Mouse (Mus musculus) adrenal gland, postnatal 4 days (tissue): ENCODE data around the gene Pcsk2. TPM values are rescaled to one million over a fixed set of nuclear protein-coding genes. Genes with fewer than 3 reads are reported as not detected.

Experiments
- DNase-seq, 2 experiments: peaks; one replicate each; pipeline ENCODE4 v3.0.0; 2021 to 2022; ENCODE audit warnings: low spot score in 2 of 2, mixed read lengths in 2 of 2
- total RNA-seq, 2 experiments: library from RNA; stranded (reverse); gene quantifications; 2 replicates each; pipeline ENCODE4 v1.2.3; 2021

The Pcsk2 gene
- total RNA-seq, 2 experiments from 2014 or later, result 5.5 to 13.2 TPM

DNA sequence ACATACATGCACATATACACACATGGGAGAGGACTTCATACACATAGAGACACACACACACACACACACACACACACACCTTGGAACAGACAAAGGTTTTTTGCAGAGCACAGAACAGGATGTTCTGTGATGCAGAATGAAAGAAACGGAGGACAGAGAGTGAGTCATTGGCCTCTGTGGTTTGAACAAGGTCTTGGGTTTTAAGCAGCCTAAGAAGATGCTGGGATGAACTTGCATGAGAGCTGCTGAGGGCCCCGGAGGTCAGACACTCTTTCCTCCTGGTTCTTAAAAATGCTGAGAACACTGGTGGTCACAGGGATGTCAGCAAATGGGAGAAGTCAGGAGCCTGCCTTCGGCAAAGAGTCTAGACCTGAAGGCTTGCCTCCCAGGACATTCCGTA is 178.1 kb downstream of the Pcsk2 start:
- DNase-seq, result no peak

DNA sequence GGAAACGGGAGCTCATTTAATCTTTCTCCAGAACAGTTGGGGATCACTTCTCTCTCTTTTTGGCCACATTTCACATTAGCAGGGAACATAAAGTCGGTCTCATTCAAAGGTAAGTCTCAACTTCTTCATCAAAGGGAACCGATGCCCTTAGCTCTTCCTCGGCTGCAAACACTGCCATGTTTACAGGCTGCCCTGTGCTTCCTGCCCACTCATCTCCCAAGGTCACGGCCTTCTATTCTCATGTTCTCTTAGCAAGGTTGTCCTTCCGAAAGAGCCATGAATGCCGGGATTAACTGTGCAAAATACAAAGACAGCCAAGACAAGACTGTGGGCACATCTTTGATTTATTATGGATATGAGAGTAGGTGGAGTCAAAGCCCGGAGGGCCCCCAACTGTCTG is 178.8 kb downstream of the Pcsk2 start:
- no peak for DNase-seq

DNA sequence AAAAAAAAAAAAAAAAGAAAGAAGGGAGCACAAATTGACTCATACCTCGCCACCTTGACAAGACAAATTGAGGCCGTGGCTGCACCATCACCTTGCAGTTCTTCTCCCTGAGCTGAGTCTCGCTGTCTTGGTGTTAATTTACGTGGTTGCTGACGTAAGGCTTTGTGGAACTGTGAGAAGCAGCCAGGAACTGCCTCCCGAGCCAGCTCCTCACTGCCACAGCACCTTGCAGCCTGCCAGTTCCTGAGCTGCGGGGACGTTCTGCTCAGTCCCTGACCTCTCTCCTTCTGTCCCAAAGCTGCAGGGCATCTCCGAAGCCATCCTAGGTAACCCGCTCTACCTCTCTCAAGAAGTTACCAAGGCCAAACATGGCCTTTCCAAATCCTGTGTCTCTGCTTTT is 186.5 kb downstream of the Pcsk2 start:
- DNase-seq, result no peak

DNA sequence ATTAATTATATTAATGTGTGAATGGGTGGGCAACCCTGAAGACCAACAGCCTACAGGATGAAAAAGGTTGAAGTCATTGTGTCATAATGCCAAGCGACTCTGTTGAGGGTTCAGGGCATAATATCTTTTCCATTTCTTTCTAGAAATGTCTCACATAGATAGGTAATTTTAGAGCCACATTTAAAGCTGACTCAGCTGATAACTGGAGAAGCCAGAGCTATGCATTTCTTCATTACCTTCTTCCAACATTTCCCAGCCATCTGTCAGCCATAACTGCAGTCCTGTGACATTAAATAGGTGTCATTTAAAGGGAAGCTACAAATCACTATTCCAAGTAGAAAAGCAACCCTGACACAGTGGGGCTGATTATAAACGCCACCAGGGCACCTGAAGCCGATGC is 189.5 kb downstream of the Pcsk2 start:
- DNase-seq, result no peak

DNA sequence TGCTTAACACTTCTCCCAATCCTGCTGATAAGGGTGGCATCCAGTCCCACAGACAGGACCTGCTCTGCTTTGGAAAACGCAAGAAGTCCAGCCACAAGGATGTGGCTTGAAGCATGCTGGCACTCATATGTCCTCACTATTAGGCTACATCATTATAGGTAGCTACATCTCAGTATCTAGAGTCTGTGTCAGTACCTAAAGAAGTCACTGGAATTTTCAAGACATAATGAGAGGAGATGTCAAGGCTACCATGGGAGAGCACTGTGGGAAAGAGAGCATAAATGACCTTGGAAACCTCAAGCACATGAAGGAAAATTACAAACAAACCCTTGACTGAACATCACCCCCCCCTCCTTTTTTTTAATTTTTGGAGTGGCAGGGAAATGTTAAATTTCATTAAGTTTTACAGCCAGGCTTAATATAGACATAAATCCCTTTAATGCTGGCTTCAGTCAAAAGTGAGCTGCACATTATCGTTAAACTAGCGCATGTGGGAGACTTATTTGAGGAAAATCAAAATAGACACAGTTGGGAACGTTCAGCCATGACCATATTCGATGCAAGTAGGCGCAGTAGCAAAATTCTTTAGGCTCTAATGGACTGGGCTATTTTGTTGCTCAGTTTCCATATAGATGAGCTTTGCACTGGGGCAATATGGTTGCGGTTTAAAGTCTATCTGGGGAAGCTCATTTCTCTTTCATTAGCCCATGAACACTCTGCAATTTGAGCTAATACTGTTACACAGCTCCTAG is 193.7 kb downstream of the Pcsk2 start:
- DNase-seq, result no peak

DNA sequence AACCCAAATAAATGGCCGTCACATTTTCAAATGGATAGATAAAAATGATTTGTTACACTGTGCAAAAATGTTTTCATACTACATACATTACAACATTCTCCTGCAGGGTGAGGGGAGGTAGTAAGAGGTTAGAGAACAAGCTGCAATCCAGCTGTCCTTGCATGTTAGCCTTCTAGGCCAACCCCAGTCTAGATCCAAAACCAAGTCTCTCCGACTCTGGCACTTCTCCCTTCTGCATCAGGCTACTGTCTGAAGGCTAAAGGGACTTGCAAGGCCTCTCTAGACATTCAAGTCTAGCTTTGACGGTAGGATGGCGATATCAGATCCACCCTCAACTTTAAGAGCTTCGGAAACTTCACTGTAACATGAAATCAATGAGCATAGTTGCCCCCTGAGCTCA is 196.5 kb downstream of the Pcsk2 start:
- DNase-seq, result no peak

DNA sequence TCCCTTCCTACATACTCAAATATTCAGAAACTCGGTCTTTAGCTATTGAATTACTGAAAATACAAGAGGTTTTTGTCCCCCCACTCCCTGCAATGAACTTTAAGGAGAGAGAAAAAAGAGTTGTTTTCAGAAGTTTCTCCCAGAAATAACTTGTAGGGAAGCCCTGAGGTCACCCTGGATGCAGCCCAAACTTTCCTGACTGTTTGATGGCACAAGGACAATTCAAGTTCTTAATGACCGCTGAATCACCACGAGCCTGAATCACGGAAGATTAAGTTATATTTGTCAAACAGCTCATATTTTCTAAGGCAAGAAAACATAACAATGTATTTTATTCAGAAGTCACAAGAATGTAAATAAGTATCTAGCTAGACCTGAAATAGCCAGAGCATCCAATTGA is 197.1 kb downstream of the Pcsk2 start:
- no peak for DNase-seq

DNA sequence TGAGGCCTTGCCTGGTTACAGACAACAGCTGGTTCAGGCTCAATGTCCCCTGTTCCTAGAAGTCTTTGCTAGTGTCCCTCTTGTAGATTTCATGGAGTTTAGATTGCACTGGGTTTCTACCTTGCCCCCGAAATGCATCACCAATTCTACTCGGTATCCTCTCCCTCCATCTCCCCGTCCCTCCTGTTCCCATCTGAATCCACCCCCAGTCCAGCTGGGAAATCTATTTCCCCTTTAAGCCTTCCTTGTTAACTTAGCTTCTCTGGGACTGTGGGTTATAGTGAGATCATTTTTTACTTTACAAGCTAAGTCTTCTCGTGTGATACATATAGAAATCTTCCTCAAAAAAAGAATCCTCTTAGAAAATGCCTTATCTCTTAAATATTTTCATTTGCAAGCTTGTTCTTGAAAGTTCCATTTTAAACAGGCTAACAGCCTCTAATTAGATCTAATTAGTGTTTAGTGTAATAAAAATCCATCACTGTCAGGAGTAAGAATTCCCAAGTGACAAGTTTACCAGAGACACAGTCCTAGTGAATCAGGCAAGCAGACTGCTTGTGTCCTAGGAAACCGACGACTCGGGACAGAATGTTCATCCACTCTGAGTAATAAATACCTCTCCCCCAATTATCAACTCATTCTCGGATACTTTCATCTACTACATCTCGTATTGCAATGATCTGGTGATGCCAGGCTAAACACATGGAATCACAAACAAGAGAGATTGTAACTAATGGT is 206.3 kb downstream of the Pcsk2 start:
- DNase-seq, result no peak

DNA sequence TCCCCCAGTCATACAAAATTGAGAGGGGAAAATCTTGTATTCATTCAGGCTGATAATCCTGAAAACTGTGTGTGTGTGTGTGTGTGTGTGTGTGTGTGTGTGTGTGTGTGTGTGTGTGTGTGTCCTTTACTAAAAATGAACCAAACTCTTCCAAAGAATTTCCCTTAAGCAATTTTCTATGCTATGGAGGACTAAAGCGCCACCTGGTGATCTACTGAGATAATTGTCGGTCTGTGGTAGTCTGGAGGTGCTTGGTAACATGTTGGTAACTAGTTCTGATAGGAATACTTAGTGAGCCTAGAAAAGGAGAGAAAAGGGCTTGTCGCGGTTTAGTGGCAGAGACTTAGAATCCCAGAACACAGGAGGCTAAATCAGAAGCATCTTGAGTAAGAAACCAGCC is 230.5 kb downstream of the Pcsk2 start:
- no peak for DNase-seq

DNA sequence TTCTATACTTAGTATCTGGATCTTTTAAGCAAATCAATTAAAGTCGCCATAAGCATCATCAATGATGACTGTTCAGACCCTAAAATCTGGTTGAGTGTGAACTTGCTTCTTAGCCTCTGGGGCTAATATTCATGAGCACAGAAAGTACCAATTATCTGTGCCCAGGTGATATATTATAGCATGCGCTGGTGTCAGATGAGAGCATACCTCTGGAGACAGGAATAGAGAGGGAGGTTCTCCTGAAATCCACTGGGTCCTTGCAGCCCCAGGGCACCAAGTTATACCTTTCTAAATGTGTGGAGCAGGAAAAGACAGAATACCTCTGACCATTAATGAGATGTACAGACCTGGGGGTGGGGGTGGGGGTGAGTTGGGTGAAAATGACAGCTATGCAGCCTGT is 234.4 kb downstream of the Pcsk2 start:
- no peak for DNase-seq

DNA sequence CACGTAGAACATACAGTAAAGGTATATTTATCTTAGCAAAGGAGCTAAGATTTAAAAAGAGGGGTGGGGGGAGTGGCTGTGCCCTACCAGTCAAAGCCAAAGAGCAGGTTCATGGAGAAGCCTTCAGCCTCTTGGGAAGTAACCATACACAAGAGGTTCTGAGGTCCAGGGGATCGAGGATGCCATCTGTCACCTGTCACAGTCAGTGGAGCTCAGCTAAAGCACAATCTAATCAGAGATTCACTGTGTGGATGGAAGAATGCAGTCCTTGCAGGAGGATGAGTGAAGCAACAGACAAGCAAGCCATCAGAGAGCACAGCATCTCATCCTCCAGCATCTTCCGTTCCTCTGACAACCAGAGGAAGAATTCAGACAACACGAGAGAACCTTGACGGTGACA is 244.0 kb downstream of the Pcsk2 start:
- DNase-seq, result no peak

DNA sequence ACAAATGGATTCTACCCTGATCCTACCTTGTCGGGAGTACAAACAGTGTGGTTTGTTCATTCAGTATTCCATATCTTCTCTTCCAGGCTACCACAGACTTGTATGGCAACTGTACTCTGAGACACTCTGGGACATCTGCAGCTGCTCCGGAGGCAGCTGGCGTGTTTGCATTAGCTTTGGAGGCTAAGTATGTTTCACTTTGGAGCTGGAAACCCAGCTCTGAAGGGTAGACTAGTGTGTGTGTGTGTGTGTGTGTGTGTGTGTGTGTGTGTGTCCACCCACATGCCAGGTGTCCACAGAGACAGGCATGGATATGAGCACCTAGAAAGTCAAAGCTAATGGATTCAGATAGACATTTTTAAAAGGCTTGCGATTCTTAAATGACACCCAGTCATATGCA is 249.9 kb downstream of the Pcsk2 start:
- DNase-seq, result no peak

DNA sequence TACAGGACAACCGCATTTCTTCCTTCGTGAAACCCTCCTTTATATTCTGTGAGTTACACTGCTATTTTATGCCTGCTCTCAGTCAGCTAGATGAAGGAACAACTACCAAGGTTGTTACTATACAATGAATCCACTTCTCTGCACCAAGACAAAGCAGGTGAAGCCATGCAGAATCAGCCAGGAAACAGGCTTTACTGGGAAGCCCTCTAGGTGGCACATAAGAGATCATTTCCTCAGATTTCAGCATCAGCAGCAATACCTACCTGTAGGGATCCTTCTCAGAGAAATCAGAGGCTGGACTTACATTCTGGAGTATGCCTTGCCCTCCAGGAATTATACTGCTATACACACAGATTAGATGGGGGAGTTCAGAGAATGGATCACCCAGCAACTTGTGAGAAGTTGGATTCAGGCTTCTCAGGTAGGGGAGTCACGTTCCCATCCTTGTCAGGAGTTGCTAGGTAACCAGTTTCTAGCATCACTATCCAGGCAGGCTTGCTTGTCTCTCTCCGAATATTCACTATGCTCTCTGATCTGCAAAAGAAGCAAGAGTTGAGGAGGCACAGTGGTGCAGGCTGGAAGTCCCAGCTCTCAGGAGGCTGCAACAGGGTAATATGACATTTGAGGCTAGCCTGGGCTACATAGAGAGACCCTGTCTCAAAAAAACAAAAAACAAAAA is 250.5 kb downstream of the Pcsk2 start:
- DNase-seq, result no peak

DNA sequence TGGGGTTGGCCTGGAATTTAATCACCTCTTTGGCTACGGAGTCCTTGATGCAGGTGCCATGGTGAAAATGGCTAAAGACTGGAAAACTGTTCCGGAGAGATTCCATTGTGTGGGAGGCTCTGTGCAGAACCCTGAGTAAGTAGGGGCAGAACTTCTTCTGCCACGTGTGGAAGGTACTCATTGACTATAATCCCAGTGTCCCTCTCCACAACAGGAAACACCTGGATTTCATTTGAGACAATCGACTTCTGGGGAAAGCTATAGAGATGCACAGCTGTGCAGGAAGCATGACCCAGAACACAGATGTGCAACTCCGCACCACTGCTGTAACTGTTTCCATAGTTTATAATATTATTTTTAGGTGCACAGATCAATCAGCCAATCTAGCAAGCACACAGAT is 255.1 kb downstream of the Pcsk2 start:
- no peak for DNase-seq

DNA sequence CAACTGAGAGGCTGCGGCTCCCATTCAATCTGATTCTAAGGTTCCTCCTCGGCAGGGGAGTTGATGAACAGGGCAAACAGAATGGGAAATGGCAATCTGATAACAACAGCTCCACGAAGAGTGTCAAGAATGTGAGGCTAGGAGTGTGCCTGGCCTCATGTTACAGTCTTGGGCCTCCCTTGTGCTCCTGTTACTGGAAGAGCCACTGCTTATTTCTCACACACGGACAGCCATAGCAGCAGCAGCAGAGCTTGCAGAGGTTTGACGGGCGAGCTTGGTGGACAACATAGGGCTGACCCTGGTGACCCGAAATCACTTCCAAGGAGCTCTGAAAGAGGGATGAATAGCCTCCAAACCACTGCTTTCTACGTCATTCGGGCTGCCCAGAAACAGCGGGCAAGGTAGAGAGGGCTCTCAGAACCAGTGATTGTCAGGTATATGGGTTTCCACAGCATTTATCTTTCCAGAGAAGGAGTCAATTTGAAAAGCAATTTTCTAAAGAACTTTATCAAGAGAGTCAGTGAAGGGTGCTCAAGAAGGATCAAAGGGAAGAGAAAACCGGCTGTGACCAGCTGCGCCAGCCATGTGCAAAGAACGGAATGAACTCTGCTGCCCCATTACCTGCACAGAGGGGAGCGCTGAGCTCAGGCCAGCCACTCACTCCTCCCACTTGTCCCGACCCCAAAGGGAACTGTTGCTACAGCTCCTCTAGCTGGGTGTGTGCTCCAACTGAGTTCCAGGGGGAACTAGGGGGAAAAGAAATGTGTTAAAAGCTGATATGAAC is 260.4 kb downstream of the Pcsk2 start:
- no peak for DNase-seq

DNA sequence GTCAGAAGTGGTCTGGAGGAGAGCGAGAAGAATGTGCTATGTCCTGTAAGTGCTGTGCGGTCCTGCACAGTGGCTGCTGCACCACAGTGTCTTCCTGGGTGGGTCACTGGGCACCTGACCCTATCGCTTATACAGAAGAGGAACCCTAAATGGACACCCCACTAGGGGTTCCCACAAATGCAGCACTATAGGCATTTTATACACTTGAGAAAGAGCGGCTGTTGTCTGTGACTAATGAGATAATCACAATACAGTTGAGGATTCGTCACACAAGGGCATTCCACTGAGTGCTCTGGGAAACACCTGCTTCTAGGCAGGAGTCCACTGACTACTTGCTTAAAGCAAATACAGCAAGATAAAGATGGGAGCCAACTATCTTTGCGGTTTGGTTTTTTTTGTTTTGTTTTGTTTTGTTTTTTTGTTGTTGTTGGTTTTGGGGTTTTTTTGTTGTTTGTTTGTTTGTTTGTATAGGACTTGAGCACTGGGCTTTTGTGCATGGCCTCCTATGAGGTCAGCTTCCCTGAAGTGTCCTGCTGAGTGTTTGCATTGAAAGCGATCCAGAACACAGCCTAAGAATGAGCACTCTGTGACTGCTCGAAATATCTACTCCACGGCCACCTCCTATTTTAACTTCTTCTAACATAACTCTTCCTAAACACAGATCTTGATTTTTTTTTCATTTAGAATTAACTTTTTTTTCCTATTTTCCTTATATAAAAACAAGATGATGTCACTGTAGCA is 261.1 kb downstream of the Pcsk2 start:
- no peak for DNase-seq

DNA sequence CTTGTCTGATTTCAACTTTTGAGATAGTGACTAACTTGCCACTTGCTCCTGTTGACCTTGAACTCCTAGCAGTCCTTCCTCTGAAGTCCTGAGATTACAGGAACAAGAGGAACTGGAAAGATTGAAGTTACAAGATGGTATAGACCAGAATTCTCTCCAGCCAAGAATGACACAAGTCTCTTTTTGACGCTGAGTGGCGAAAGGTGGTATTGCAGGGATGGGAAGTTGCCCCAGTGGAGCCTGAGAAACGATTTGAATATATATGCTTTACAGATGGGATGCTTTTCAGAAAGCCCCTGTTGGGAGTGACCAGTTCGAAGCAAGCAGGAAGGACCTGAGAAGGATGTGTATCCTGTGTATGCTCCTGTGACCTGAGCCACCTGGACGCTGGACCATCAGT is 262.8 kb downstream of the Pcsk2 start:
- no peak for DNase-seq

DNA sequence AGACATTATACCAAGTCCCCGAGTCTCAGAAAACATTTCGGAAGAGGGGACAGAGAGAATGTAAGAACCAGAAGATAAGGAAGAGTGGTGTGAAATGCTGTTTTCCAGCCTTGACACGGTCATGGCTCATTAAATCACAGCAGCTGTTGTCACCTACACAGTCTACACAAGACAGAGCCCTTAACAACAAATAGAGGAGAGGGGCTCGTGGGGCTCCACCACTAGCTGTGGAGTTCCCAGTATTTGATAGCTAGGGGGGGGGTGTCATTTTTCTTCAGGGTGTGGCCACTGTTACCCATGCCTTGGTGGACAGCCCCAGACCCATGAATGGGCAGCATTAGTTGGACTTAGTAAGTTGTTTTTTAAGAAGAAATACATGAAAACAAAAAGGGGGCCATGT is 266.3 kb downstream of the Pcsk2 start:
- DNase-seq, result no peak

DNA sequence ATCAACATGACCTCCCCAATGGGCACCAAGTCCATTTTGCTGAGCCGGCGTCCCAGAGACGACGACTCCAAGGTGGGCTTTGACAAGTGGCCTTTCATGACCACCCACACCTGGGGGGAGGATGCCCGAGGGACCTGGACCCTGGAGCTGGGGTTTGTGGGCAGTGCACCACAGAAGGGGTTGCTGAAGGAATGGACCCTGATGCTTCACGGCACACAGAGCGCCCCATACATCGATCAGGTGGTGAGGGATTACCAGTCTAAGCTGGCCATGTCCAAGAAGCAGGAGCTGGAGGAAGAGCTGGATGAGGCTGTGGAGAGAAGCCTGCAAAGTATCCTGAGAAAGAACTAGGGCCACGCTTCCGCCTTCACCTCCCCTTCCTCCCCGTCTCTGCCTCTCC is 267.5 kb downstream of the Pcsk2 start:
- no peak for DNase-seq

DNA sequence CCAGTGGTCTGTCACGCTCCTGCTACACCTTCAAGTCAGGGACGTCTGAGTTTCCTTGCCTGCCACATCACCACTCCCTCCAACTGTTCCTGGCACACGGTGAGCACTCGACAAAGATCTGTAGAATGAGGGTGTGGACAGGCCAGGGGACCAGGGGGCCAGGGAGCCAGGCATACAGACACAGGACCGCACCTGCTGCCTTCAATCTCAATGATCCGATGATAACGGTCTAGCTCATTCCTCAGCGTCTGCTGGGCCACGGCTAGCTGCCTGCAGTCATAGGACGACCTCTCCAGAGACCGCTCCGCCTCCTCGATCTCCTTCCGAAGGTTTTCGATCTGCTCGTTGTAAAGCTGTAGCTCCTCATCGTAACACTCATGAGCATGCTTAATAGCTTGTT is 285.7 kb downstream of the Pcsk2 start:
- DNase-seq, result no peak

DNA sequence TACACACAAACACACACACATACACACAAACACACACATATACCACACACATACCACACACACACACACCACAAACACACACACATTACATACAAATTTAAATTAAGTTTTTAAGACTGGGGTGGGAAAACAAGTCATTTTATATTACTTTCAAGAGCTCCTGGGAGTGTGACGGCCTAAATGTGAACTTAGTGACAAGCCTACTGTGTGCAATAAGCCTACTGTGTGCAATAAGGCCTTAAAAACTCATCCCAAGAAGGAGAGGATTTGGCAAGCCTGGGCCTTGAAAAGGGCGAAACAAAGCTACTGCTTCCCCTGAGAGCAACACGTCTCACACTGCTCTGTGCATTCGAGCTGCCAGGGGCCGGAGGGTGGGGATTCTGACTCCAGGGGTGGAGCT is 286.8 kb downstream of the Pcsk2 start:
- DNase-seq, result no peak
